Mouse (Mus musculus): ENCODE results near the gene Mmp15.

DNA sequence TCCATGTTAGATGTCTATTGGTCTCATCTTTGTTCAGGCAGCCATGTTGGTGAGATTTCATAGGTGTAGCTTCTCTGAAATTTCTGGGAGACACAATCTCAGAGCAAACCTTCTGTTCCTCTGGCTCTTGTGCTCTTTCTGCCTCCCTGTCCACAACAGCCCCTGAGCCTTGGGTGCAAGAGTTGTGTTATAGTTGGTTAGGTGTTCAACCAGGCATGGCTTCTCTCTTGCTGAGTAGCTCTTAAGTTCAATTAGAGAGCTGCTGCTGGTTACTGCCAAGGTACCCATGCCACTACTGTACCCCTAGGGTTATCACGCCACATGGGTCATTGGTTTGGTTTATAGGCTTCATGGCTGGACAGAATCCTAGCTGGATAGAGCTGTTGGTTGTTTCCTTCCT lies 36.7 kb upstream of the Mmp15 start:
- no peak for TF ChIP-seq EP300 (IDR thresholded peaks at IDR 0.05; ENCODE audit: insufficient read depth, low read depth, low read length)
- no peak for TF ChIP-seq CTCF (IDR thresholded peaks at IDR 0.05; ENCODE audit: low read depth, low read length)
- no peak for TF ChIP-seq POLR2A (IDR thresholded peaks at IDR 0.05; ENCODE audit: insufficient read depth, low read length)
